Mouse (Mus musculus): Measurements from ENCODE around the gene Armc9.

Gene Armc9

DNA sequence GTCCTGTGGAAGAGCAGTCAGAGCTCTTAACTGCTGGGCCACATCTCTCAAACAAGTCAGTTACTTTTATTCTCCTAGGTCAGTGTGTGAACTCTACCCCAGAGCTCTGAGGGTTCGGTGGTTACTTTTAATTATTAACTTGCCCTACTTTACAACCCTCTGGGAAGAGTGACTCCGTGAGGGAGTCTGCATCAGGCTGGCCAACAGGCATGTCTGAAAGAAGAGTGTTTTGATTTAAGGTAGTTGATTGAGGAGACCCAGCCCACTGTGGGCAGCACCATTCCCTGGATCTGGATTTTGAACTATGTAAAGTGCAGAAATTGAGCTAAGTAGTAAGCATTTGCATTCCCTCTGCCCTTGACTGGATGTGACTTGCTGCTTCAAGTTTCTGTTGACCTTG is 21.5 kb downstream of the Armc9 start:
- DNase-seq: no peak

DNA sequence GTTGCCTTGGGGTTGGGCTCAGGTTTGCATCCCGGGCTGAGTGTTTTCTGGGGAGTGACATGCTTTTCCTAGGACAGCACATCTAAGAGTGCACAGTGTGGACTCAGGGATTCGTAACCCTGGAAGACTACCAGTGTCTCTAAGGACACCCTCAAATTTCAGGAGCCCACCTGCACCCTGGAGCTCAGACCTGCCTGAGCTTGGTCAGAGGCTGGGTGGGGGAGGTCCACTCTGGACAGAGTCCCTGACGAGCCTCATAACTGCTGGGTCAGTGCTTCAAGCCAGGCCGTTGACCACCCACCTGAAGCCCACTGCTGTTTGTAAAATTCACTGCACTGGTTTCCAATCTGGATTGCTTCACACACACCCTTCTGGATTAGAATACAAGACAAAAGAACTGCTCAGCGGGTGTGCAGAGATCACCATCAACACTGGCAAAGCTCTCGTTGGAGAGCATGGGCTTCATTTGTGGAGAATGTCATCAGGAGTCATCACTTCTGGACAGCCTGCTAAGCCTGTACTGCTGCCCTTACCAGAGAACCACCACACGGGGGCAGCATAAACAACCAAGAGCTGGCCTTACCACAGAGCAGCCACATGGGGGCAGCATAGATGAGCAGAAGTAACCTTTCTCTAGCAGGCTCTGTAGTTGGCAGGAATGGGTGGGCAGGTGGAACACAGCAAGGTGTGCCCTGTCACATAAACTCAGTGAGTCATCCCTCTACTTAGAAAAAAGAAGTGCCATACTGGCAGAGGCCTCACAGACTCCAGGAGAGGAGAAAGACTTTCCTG is 24.1 kb downstream of the Armc9 start:
- DNase-seq: peak; percentile 82

GRCm38 (mm10) chr1:86182004-86182709 is 27.6 kb downstream of the Armc9 start:
- DNase-seq: no peak

- DNase-seq: no peak
These were observed 29.1 kb downstream of the Armc9 start for GRCm38 (mm10) chr1:86183577-86184263.

- no peak for DNase-seq
These were observed 32.2 kb downstream of the Armc9 start for GRCm38 (mm10) chr1:86186762-86187161.

DNA sequence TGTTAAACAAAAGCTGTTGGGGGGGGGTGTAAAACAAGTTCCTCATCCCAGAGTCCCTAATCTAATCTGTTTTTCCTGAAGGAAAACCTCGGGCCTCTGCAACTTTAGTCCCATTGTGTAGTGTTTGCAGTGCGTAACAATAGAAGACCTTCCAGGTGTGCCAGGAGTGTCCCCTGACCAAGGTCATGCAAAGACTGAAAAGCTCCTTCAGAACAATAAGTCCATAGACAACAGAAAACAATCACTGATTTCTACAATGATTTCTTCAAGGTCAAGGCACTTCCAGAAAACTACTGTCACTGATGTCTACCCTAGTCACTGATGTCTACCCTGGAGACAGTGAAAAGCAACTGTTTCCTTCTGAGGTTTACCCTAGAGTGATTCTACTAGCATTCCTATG is 33.3 kb downstream of the Armc9 start:
- DNase-seq: no peak

DNA sequence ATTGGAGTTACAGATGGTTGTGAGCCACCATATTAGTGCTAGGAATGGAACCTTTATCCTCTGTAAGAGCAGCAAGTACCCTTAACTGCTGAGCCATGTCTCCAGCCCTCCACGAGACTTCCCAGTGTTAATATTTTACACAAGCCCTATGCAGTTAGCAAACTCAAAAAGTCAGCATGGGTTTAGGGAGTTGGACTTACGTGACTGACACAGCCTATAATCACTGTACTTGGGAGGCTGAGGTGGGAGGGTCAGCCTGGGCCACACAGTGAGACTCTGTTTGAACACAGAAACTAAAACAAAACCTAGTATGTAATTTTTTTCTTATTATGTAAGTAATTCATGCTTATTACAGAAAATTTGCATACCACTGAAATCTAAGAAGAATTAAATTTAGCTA is 33.7 kb downstream of the Armc9 start:
- DNase-seq: no peak

DNA sequence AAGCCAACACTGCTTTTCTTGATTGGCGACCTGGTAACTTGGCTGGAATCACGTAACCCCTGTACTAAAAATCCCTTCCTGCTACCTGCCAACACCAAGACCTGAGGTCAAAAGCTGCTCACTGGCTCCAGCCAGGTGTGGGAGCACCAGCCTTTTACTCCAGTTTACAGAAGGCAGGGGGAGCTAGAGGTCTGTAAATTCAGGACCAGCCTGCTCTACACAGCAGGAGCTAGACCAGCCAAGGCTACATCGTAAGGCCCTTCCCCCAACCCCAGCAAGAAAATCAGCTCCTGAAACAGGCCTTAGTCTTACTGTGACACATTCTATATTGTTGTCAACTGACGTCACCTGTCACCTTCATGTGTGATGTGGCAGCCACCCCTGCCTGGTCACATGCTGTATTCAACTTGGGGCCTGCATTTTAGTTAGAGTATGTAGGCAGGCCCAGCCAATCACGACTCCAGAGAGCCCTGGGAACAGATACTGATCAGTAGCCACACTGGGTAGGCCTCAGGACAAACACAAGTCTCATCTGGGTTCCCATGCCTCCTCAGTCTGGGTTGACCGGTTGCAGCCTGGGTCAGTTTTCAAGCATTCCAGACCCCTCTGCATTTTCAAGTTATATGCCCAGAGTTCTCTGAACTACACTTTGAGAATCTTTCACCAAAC is 34.6 kb downstream of the Armc9 start:
- DNase-seq: no peak

DNA sequence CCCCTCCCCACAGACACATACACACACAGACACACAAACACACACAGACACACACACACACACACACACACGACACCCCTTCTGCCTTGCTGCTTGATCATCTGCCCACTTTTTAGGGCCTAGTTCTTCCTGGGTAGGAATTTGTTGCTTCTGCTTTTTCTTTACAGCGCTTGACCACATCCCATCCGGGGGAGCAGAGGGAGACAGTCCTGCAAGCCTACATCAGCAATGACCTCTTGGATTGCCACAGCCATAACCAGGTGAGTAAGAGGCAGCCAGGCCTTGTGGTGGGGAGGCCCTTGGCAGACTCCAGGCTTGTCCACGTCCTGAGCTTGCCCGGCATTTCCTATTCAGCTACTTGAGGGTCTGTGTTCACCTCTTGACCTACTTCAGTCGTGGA is 36.3 kb downstream of the Armc9 start:
- DNase-seq: no peak

GRCm38 (mm10) chr1:86194044-86194443 is 39.5 kb downstream of the Armc9 start:
- no peak for DNase-seq

DNA sequence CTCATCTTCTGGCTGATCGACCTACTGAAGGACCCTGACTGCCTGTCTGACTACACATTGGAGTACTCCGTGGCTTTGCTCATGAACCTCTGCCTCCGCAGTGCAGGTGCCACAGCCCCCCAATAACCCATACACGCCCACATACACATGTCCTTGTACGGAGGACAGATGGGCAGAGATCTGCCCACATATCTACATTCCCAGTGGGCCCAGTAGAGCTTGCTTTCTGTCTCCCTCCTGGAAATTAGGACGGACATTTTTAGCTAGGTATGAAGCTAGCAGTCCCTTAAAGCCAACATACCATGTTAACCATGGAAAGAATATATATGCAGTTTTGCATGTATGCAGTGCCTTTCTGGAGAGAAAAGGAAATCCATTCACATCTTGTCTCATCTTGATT is 43.7 kb downstream of the Armc9 start:
- DNase-seq: no peak

DNA sequence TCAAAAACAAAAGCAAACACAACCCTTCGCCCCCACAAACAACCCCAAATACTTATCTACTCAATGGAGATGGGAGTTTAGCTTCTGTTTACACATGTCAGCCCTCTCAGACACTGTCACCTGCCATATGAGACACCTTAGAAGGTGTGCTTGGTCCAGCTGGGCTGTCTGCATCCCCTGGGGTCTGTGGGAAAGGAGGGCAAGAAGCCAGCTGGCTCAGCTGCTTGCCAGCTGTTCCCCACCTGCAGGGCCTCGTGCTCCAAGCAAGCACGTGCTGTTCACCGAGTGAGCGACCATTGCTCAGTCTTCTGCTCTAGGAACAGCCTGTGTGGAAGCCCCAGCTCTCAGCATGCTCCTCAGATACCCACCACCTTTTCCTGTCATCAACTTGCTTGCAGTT is 44.4 kb downstream of the Armc9 start:
- DNase-seq: no peak

DNA sequence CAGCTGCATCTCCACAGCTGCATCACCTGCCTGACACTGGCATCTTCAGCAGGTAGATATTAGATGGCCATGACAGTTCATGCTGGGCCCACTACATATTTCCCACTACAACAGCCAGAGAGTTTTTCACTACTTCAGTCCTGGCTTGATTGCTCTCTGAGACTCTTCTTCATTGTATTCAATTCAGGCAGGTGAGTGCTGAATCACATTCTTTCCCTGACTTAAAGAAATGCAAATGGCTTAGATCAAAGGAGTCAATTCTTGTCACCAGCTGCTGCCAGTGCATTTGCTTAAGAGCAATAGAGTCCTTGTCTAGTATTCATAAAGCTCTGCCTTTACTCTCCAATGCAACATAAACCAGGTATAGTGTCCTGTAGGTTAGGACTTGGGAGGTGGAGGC is 46.7 kb downstream of the Armc9 start:
- DNase-seq: no peak

DNA sequence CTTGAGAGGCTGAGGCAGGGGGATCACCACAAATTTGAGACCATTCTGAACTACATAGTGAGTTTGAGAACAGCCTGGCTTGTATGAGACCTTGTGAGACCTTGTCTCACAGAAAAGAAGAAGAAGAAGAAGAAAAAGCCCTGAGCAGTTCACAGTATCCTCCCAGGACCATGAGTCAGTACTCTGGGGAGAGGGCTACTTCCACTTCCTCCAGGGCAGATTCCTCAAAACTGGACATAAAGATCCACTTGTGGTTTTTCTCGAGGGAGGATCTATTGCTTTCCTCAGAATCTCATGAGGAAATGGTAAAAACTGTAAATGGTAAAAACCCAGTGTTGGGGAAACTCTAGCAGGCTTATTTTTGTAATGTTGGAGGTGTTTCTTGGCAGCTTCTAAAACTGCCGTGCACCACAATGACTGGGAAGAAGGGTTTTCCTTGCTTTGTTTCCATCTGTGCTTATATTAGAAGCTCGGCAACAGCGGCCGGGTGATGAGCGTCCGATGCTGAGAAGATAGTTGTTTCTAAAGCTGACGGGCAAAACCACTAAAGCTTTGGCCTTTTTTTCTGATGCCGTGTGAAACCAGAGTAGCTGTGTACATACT is 48.1 kb downstream of the Armc9 start:
- DNase-seq: no peak

- DNase-seq: no peak
These were observed 56.1 kb downstream of the Armc9 start for GRCm38 (mm10) chr1:86210676-86211075.

- DNase-seq: no peak
These were observed 56.9 kb downstream of the Armc9 start for GRCm38 (mm10) chr1:86211498-86211897.

- no peak for DNase-seq
These were observed 58.2 kb downstream of the Armc9 start for GRCm38 (mm10) chr1:86212731-86213130.

- DNase-seq: peak; percentile 78
These were observed 59.6 kb downstream of the Armc9 start for GRCm38 (mm10) chr1:86214158-86214557.

DNA sequence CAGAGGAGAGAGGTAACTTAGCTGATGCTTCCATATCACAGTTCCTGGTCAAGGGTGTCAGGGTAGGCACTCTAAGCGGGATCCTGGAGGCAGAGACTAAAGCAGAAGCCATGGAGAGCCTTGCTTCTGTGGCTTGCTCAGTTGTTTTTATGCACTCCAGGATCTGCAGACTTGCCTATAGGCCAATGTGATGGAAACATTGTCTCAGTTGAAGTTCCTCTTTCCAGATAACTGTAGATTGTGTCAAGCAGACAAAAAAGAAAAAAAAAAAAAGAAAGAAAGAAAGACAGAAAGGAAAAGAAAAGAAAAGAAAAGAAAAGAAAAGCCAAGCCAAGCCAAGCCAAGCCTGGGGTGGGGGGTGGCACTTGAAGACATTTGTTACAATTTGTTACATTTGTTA is 60.7 kb downstream of the Armc9 start:
- DNase-seq: no peak

GRCm38 (mm10) chr1:86216412-86216811 is 61.8 kb downstream of the Armc9 start:
- no peak for DNase-seq

DNA sequence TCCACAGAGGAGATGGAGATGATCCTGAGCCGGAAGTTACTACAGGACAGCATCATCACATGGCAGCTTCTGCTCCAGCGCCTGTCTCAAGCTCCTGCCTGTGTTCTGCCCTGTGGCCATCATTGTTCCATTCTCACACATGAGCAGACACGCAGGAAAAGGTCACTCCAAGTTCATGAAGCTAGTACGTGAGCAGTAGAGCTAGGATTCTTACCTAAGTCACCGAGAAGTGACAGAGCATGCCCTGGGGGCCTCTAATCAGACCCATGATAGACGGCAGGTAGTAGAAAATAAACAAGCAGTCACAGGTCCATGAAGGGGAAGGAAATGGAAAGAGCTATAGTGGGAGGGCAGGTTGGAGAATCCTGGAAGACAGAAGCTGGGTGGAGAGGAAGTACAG is 63.4 kb downstream of the Armc9 start:
- no peak for DNase-seq

DNA sequence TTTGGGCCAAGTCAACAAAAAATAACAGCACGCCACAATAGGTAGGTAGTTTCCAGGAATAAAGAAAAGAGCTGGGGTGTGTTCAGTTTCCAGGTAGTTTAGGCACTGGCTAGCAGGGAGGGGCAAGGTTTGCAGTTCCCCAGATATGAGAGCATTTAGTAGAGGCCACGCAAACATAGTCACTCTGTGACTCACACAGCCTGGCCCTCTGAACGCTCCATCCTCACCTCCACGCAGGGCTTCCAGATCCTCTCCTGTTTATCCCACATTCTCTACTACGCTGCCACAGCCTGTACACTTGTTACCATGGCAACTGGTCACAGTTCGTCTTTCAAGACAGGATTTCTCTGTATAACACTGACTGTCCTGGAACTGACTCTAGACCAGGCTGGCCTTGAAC is 70.6 kb downstream of the Armc9 start:
- DNase-seq: no peak

DNA sequence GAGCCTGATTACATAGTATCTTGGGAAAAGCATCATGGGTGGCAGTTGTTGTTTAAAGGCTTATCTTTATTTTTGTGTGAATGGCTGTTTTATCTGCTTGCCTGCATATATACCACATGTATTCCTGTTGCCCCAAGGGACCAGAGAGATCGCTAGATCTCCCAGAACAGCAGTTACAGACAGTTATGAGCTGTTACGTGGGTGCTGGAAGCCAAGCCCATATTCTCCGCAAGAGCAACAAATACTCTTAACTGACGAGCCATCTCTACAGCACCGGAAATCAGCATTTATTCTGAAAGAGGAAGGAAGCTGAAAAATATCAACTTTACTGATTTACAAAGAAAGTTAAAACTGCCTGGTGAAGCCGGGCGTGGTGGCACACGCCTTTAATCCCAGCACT is 74.1 kb downstream of the Armc9 start:
- no peak for DNase-seq
